Mouse (Mus musculus) ovary, adult 18-20 months (tissue): Measurements from ENCODE around the gene Klhl8.
"Not testable (repeated sequence)": the region's sequence is repeated elsewhere in the genome, so short reads cannot be mapped to it uniquely, and the experiment has no call there.

Experiments used
- DNase-seq: peaks from one replicate; pipeline ENCODE4 v3.0.0; 2022; ENCODE audit warnings: low spot score, mixed read lengths

The Klhl8 gene

DNA sequence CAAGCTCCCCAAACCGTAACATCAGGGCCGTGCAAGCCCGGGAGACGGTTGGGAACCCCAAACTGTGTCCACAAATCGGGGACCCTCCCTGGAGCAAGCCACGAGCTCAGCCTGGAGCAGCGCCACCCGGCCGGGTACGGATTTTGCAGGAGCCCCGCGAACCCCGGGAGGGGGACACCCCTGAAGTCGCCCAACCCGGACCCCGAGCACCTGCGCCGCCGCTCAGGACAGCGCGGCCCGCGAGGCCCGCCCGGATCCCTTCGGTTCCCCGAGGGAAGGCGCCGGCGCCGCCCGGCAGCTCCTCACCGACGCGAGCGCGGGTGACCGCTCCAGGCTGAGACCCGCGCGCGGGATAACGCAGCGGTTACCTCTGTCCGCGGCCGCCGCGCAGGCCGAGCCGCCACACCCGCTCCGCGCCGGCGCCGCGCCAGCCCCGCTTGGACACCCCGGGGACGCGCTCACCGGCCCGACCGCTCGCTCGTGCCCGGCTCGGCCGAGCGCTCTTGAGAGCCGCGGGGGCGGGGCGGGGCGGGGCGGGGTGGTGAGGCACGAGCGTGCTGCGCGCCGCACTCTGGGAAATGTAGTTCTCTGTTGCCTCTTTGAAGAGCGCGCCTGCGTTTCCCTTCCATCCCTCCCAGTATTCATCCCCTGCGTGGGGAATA is at the start of gene Klhl8:
Gene Klhl8 (minus strand): TSS at position 512 of the 662 bp plus-strand sequence.
- DNase-seq, result peak; percentile 81

GRCm38 (mm10) chr5:103954638-103955037 is 43.6 kb upstream of the Klhl8 start:
- no peak for DNase-seq

- DNase-seq, result peak; percentile 26
Observed at GRCm38 (mm10) chr5:103953135-103954083, 42.4 kb upstream of the Klhl8 start.

GRCm38 (mm10) chr5:103950138-103950537 is 39.1 kb upstream of the Klhl8 start:
- not testable (repeated sequence) for DNase-seq

- no peak for DNase-seq
Observed at GRCm38 (mm10) chr5:103943183-103943582, 32.1 kb upstream of the Klhl8 start.

DNA sequence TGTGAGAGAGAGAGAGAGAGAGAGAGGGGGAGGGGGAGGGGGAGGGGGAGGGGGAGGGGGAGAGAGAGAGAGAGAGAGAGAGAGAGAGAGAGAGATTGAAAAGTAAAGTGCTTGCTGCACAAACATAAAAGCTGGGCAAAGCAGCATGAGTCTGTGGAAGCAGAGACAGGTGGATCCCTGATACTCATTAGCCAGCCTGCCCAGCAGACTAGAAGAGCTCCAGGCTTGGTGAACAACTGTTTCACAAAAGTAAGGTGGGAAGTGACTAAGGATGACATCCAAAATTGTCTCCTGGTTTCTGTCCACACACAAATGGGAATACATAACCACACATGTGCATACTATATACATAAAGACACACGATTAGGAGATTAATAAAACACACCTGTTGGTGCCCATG is 28.8 kb upstream of the Klhl8 start:
- DNase-seq, result no peak

DNA sequence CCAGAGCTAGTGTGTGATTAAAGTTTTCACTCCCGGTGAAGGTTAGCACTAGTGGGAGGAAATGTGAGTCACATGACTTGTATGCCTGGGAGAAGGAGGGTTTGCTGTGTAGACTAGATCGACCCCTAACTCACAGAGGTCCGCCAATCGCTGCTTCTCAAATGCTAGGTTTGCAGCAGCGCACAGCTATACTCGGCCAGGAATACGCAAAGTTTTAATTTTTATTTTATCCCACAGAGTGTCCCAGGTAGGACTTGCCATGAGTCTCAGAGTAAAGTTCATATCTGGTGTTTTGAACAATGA is 28.2 kb upstream of the Klhl8 start:
- DNase-seq, result no peak

GRCm38 (mm10) chr5:103938547-103939349 is 27.7 kb upstream of the Klhl8 start:
- DNase-seq, result no peak

DNA sequence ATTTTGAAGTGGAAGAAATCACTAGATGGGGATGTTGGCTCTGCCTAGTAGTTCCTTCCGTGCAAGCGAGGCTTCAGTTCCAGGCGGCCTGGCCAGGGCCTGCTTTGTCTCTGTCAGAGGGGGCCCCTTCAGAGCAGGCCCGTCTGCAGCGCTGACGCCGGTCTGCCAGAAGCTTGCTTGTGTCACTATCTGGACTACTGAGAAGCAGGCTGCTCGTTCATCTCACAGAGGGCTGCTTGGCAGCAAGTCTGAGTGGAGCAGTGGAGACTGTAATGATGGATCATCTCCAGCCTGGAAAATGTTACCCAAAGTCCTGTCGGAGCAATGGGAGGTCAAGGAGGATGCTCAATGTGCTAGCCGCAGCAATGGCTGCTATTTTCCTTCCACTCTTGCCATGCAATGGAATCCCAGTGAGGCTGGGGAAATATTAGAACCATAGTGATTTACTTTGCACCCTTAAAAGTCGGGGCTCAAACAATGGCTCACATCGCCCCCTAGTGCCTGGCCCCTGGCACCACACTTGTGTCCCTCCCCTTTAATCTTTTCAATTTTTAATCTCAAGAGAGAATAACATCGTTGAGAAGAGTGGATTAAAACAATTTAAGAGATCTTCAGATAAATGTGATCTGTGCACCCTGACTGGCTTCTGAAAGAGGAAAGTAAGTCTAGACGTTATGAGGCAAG is 26.0 kb upstream of the Klhl8 start:
- no peak for DNase-seq

GRCm38 (mm10) chr5:103931924-103932323 is 20.9 kb upstream of the Klhl8 start:
- not testable (repeated sequence) for DNase-seq

- no peak for DNase-seq
Observed at GRCm38 (mm10) chr5:103930511-103930910, 19.5 kb upstream of the Klhl8 start.

GRCm38 (mm10) chr5:103928196-103928550 is 17.1 kb upstream of the Klhl8 start:
- DNase-seq, result no peak

DNA sequence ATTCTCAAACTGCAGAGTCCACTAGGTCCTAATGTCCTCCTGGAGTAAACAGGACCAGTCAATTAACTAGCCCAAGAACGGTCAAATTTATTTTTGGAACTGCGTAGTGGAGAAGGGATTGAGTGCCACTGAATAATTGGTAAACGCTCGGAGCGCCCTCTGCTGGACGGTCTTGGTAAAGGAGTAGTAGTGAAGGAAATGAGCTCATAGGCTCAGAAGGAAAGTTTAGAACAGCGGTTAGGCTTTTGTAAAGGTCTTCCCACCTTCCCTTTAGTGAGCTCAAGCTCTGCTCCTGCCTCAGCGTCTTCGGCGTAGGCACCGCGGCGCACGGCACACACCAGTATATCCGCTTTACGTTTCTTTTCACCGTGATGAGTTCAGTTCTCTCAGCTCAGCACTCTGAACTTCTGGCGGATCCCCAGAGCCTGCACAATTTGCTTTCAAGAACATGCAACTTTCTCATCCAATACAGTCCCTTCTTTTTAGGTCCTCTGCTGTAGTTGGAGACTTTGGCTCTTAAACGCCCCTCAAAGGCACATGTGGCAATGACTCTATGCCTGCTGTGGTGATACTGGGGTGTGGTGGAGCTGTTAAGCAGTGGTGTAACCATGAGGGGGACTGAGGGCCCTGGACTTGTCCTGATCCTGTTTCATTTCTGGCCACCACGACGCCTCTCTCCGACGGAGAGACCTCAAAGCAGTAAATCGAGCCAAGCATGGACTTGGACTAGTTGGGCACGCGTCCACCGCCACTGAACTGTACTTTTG is 16.6 kb upstream of the Klhl8 start:
- peak; percentile 58 for DNase-seq

GRCm38 (mm10) chr5:103926398-103926797 is 15.3 kb upstream of the Klhl8 start:
- DNase-seq, result no peak

DNA sequence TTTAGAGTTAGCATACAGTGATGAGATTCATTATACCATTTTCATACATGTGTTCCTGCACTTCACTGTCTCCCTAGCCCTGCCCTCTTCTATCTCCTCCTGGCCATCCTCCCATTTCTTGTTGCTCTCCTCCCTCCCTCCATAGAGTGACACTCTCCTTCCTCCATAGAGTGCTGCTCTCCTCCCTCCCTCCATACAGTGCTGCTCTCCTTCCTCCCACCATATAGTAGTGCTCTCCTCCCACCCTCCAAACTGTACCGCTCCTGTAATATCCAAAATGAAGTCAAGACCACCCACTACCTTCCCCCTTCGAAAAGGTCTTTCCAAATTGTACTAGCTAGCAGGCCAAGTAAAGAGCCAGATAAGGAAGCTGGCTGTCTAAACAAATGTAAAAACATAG is 12.7 kb upstream of the Klhl8 start:
- DNase-seq, result no peak

- no peak for DNase-seq
Observed at GRCm38 (mm10) chr5:103923101-103923500, 12.0 kb upstream of the Klhl8 start.

- DNase-seq, result no peak
Observed at GRCm38 (mm10) chr5:103922436-103922835, 11.4 kb upstream of the Klhl8 start.

DNA sequence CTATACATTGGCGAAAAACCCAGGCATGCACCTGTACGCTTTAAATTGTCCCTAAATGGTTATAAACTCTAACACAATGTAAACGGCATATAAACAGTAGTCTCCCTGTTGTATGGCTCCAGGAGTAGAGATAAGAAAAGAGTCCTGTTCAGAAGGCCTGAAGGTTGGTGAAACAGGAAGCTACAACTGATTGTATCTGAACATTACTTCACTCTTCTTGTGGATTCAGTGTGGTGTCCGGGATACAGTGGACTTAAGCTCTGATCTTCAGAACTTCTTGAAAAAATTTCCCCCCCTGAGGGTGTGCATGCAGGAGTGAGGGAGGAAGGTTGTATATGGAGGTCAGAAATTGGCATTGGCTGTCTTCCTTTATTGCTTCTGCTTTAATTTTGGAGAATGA is 8.4 kb upstream of the Klhl8 start:
- no peak for DNase-seq

DNA sequence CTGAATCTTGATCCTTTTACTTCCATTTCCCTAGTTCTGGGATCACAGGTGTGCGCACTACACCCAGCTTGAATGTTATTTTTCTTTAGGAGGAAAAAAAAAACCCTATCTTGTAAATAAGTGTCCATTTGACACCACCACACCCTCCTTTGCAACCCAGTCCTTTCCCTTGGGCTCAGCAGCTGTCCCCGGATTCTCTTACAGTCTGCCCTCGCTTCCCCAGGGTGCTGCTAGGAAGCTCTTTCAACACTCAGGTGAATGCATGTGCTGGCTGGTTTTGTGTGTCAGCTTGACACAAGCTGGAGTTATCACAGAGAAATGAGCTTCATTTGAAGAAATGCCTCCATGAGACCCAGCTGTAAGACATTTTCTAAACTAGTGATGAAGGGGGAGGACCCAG is 7.2 kb upstream of the Klhl8 start:
- DNase-seq, result no peak

DNA sequence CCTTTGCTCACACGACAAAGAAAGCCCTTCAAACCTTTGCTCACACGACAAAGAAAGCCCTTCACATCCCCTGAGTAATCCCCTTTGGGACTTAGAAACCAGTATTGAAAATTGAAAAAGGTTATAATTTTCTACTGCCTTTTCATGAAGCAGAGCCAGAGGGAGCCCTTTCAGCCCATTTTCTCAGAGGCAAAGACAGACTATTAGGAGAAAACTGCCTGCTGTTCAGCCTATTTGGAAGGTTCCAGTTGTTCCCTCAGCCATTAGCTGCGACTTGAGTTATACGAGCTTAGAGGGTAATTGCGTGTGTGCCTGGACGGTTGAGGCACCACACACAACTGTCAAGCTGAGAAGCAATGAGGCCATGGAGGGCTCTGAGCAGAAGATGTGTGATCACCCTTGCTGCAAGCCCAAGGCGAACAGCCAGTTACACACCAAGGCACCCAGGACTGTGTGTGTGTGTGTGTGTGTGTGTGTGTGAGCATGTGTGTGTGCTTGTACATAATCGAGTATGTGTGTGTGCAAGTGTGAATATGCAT is 6.4 kb upstream of the Klhl8 start:
- no peak for DNase-seq
